Mouse (Mus musculus): ENCODE data around the gene Trim15. TPM values are rescaled to one million over a fixed set of nuclear protein-coding genes. Genes with fewer than 3 reads are reported as not detected.
"Not testable (repeated sequence)": the region's sequence is repeated elsewhere in the genome, so short reads cannot be mapped to it uniquely, and the experiment has no call there.

Trim15 gene
- not detected in 2 replicates for total RNA-seq (2021)
- long read RNA-seq = 0 reads

- no peak for DNase-seq
These were observed at the start of gene Trim15 for GRCm38 (mm10) chr17:36866719-36867527. Gene Trim15 (minus strand): TSS chr17:36867210.

DNA sequence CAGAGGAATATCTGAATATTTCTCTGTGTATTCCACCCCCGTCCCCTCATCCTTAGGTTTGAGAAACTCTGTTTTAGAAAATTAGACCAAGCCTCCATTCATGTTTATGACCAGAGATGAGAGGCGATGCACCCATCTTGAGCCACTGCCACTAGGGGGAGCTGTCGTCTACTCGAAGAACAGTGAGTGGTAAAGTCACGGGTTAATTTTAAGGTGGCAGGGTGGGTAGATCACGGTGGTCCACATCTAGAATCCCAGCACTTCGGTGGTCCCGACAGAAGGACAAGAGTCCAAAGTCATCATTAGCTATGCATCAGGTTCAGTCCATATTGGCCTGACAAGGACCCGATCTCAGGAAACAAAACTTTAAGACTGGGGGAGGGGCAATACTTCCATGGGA lies 48.1 kb upstream of the Trim15 start:
- DNase-seq = peak; percentile 70

DNA sequence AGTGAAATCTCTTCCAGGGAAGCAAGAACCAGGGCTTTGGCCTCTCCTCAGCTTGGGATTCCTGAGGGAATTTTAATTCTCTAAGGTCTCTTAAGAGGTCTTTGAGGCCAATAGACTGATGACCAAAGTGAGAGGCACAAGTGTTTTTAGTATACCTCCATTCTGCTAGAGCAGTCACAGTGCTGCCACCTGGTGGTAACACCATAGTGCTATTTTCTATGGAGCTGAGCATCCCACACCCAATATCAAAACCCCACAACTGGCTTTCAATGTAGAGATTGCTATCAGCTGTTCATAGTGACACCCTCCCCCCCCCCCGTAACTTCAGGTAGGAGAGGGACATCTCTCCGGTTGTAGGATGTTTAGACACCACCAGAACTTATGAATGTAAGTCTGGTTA lies 47.1 kb upstream of the Trim15 start:
- peak; percentile 82 for DNase-seq

- no peak for DNase-seq
These were observed 45.0 kb upstream of the Trim15 start for GRCm38 (mm10) chr17:36912031-36912430.

GRCm38 (mm10) chr17:36909802-36910201 lies 42.8 kb upstream of the Trim15 start:
- DNase-seq = no peak

DNA sequence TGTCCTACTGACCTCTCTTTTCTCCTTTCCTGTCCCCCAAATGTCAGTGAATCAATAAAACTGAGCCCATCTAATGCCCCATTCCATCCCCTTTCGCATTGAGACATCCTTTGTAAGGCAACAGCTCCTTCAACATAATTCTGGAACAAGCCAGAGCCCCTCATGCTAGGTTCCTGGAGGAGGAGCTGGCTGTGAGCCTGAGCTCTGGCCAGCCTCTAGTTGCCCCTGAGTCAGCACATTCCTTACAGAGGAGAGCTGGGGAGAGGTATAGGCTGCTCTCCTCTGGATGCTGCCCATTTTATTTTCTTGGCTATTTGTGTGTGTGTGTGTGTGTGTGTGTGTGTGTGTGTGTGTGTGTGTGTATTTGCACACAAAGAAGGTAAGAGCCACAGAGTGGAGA lies 41.2 kb upstream of the Trim15 start:
- DNase-seq = no peak

- no peak for DNase-seq
These were observed 36.6 kb upstream of the Trim15 start for GRCm38 (mm10) chr17:36903651-36904050.

DNA sequence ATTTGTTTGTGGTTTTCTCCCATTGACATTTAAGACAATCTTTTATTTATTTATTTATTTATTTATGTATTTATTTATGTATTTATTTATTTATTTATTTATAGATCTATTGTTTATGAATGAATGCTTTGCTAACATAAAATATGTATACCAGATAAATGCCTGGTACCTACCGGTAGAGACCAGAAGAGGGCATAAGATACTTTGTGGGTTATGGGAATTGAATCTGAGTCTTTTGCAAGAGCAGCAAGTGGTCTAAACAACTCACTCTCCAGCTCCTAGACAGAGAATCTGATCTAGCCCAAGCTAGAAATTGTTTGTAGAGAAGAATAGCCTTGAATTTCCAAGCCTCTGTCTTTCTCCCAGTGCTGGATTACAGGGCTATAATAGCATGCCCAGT lies 33.7 kb upstream of the Trim15 start:
- no peak for DNase-seq

- no peak for DNase-seq
These were observed 33.0 kb upstream of the Trim15 start for GRCm38 (mm10) chr17:36900001-36900400.

DNA sequence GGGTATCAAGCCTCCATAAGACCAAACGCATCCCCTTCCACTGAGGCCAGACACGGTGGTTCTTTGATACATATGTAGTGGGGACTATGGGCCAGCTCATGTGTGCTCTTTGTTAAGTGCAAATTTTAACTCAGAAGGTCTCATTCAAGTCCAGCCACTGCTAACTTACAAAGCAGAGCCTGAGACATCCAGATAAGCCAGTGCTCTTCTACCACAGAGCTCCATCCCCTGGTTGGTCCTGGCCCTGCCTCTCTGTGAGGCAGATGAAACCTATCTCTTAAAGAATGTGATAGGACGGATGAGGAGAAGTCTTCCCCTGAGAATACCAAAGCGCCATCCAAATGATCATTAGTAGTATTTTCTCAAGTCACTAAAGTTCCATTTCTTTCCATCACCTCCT lies 32.4 kb upstream of the Trim15 start:
- DNase-seq = no peak

DNA sequence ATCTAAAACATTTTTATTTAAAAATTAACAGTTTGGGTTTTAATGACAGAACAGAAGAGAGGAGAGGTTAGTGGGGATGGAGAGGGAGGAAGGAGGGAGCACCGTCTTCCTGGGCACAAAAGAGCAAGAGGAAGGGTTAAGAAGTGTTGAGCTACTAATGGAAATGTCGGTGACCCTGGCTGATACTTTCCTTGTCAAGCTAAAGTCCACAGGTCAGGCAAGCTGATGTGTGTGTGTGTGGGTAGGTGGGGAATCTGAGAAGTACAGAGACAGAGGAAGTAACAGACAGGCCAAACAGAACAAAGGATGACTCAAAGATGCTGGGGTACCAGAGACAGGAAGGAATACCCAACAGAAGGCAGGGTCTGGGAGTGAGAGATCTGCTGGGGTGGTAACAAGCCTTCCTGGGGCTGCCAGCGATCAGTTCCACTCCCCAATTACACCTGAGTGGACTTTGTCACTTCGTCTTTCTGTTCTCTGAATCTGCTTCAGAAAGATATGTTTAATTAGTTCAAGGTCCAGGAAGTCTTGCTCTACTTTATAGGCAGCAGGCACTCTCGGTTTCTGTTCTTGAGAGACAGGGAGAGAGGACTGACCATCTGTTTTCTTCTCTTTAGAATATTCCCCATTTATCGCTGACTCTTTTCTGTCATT lies 30.7 kb upstream of the Trim15 start, which contains the start of gene Trim31:
Gene Trim31 (plus strand): TSS at position 567 of the 654 bp plus-strand sequence.
- no peak for DNase-seq

GRCm38 (mm10) chr17:36897065-36897464 lies 30.1 kb upstream of the Trim15 start:
- DNase-seq = no peak

GRCm38 (mm10) chr17:36896583-36896982 lies 29.6 kb upstream of the Trim15 start:
- peak; percentile 13 for DNase-seq

- DNase-seq = no peak
These were observed 26.4 kb upstream of the Trim15 start for GRCm38 (mm10) chr17:36893387-36893786.

DNA sequence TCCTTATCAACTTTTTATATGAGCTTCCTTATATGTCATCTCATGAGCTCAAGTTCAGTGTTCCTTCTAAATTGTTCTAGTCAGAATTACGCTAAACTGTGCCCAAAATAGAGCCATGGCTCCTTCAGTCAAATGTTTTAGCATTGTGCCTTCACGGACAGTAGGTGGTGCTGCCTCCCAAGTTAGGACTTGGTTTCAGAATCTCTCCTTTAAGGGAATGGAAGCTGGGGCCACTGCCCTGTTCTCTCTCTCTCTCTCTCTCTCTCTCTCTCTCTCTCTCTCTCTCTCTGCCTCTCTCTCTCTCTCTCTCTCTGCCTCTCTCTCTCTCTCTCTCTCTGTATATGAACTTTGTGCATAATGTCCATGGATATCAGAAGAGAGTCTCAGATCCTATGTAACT lies 25.4 kb upstream of the Trim15 start:
- DNase-seq = peak; percentile 31

GRCm38 (mm10) chr17:36891496-36891895 lies 24.5 kb upstream of the Trim15 start:
- DNase-seq = not testable (repeated sequence)

DNA sequence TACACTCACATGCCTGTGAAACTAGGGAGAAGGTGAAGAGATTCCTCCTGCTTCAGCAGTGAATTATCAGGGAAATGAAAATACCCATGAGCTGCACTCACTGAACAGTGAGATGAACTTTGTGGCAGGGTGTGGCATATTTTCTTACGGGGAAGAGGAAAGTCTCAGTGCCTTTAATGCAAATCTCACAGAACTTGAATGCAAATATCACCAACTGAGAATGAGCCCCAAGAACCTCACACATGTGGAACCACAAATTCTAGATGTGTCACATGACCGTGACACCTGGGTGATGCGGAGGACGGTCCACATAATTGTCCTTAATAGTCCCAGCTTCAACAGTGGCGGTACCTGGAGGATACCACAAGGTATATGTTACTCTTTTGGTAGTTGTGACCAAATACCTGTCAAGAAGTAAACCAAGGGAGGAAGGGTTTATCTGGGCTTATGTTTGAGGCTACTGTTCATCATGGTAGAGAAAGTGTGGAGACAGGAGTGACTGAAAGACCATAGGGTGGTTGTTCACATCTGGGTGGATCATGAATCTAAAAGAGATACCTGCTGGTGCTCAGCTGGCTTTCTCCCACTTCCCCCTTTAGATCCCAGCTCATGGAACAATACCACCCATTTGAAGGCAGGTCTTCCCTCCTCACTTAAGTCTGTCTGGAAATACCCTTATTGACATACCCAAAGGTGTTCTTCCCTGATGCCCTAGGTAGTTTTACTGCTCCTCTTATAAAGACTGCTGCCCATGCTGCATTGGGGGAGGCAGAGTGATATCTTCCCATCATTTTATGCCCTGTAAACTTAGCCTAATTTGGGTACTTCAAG lies 23.3 kb upstream of the Trim15 start, which contains the start of gene Trim40:
Gene Trim40 (minus strand): TSS at position 51 of the 831 bp plus-strand sequence.
- DNase-seq = no peak

GRCm38 (mm10) chr17:36885132-36885790 lies 18.3 kb upstream of the Trim15 start:
- no peak for DNase-seq

DNA sequence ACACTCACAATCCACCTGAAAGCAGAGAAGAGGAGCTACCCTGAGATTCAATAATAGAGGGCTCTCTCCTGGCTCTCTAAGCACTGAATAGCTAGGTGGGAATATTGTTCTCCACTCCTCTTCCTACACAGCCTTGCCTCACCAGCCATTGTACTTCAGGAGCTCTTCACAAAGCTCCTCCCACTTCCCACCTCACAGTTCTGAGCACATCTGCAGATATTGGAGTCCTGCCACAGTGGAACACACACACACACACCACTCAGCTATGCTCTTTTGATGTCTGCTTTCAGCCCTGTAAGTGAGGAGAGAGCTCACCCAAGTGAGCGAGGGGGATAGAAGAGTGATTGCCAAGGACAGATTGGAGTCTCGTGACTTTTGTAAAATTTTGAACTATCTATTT lies 16.3 kb upstream of the Trim15 start:
- no peak for DNase-seq

DNA sequence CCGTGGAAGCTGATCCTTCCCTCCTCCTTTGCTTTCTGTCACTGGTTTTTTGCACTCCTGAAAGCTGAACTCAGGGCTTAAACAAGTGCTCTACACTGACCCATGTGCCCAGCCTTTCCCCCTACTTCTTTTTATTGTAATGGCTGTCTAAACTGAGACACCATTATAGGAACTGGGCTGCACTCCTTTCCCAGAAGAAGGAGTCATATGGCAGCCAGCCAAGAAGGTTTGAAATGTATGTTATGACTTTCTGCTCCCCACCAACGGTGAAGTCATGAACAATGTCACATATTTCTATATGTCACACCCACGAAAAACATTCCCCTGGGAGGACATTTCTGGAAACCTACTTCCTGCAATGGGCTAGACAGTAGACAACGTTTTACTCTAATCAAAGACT lies 7.6 kb upstream of the Trim15 start:
- DNase-seq = no peak

DNA sequence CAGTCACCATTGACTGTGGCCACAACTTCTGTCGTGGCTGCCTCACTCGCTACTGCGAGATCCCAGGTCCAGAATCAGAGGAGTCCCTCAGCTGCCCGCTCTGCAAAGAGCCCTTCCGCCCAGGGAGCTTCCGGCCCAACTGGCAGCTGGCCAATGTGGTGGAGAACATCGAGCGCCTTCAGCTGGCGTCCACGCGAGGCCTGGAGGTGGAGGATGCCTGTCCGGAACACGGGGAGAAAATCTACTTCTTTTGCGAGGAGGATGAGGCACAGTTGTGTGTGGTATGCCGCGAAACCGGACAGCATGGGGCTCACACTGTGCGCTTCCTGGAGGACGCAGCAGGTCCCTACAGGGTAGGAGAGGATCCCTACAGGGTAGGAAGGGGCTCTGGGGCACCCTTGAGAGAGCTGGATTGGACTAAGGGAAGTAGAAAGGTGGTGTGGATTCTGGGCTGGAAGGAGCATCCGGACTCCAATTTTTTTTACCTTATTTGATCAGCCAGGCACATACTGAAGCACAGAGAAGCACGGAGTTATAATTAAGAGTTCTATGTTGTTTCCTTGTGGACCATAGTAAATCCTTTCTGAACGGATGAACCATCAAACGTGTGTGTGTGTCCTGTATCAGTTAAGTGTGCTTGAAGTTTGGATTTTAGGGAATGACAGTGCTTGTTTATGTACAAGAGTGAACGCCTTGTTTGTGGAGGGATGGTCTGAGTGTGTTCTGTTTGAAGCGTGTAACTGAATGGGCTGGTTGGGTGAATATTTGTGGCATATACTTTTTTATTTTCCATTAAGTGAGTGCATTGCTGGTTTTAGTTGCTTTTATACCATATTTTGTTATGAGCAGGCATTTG lies 3.2 kb upstream of the Trim15 start:
- DNase-seq = peak; percentile 26
